Mouse (Mus musculus): ENCODE results near the gene Slc34a2. TPM values are rescaled to one million over a fixed set of nuclear protein-coding genes. Genes with fewer than 3 reads are reported as not detected.

Gene Slc34a2
- polyA plus RNA-seq, 2 experiments = 0.03 to 0.18 TPM

DNA sequence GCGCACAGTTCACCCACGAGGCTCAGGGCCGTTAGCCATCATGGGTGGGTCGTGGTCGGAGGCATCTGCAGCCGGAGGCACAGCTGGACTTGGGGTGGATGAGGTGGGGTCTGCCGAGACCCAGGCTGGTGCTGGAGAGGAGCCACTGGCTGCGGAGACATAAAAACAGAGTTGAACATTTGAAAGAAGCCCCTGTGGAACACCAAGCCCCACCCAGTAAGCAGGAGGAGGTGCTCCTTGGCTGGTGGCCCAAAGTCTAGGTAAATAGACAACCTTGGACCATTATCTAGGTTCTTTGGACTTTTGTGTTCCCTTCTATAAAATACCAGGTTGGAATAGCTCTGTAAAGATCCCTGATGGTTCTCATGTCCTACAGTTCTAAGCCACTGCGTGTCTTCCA is 70.1 kb downstream of the Slc34a2 start:
- TF ChIP-seq POLR2A (IDR thresholded peaks at IDR 0.05; ENCODE audit: borderline replicate concordance, extremely low read depth, insufficient read depth, insufficient read length) = no peak
- Histone ChIP-seq H3K4me2 (replicated peaks; ENCODE audit: low read depth, low read length, severe bottlenecking) (no peak overlapping the region), H3K9ac (ENCODE audit: low read depth, low read length, severe bottlenecking) (no peak overlapping the region), H3K36me3 (ENCODE audit: control insufficient read depth, insufficient read depth, low read length) (no peaks in the 10 kb centered on the region), H3K27ac (replicated peaks; ENCODE audit: low read depth, low read length) (no peak overlapping the region), H3K4me3 (replicated peaks; ENCODE audit: low read length) (no peak overlapping the region), H3K9me3 (ENCODE audit: control insufficient read depth, low read length) (peaks cover 3% of the 10 kb centered on the region; the same call in 1 of the 2 replicates), H3K27me3 (ENCODE audit: control insufficient read depth, insufficient read depth, low read length) (no peaks in the 10 kb centered on the region), H3K4me1 (ENCODE audit: control insufficient read depth, insufficient read depth, low read length) (no peaks in the 10 kb centered on the region)
- DNase-seq (ENCODE audit: low spot score) (no peak), ATAC-seq (ENCODE audit: low FRiP score, low read depth) (no peak)
- WGBS = 68% methylated on average over 9 of the region's 9 CpGs

DNA sequence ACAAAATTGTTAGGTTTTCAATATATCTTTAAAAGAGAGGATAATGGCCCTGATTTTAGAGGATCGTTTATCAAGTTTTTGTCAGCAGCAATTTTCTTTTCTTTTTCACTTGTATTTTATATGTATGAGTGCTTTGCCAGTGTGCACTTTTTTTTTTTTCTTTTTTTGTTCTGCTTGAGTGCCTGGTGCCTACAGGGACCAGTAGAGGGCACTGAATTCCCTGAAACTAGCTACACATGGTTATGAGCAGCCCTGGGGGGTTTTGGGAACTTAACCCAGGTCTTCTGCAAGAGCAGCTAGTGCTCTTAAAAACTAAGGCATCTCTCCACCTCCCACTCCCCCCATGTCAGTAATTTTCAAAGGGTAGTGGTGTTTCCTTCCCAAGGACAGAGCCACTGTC is 70.8 kb downstream of the Slc34a2 start:
- no peak for TF ChIP-seq POLR2A (IDR thresholded peaks at IDR 0.05; ENCODE audit: borderline replicate concordance, extremely low read depth, insufficient read depth, insufficient read length)
- no peak for ATAC-seq (ENCODE audit: low FRiP score, low read depth)

DNA sequence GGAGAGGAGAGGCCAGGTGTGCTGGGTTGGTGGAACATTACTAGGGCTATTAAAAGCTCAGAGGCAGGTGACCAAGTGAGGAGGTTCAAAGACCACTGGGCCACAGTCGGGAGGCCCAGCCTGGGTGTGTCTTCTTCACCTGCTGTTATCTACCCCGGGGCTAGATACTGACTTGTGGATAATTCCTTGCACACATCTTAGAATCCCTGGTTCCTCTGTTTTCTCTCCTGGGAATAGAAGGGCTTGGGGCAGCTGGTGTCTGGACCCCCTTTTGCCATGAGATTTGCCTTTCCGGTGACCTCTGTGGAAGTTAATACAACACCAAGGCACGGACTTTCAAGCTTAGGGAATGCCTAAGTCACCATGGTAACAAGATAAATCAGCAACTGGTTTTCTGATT is 72.3 kb downstream of the Slc34a2 start:
- ATAC-seq (ENCODE audit: low FRiP score, low read depth) = no peak

More for the DNA sequence above, 70.8 kb downstream of the Slc34a2 start:
- no peaks in the 10 kb centered on the region for H3K4me1 ChIP-seq (ENCODE audit: control insufficient read depth, insufficient read depth, low read length)
- no peak overlapping the region for H3K4me3 ChIP-seq (replicated peaks; ENCODE audit: low read length)
- H3K36me3 ChIP-seq (ENCODE audit: control insufficient read depth, insufficient read depth, low read length) = no peaks in the 10 kb centered on the region
- H3K9me3 ChIP-seq (ENCODE audit: control insufficient read depth, low read length) = peaks cover 9% of the 10 kb centered on the region
- H3K27ac ChIP-seq (replicated peaks; ENCODE audit: low read depth, low read length) = no peak overlapping the region
- no peak overlapping the region for H3K9ac ChIP-seq (ENCODE audit: low read depth, low read length, severe bottlenecking)
- WGBS = 84% methylated on average over 1 of the region's 1 CpGs
- H3K27me3 ChIP-seq (ENCODE audit: control insufficient read depth, insufficient read depth, low read length) = no peaks in the 10 kb centered on the region
- no peak for DNase-seq (ENCODE audit: low spot score)
- no peak overlapping the region for H3K4me2 ChIP-seq (replicated peaks; ENCODE audit: low read depth, low read length, severe bottlenecking)

DNA sequence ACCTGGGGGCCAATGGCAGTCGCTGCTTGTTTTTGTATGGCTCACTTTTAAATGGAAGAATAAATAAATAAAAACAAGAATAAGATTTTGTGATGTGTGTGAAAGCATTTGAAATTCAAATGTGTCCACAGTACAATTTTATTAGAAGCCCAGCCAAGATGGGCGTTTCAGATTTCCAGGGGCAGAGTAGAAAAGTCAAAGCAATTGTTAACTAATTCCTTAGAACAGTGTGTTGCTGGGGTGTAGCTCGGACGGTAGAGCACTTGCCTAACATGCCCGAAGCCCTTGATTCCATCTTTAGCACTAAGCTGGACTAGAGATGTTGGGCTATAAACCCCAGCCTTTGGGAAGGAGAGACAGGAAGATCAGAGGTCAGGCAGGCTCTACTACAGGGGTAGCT is 73.2 kb downstream of the Slc34a2 start:
- no peaks in the 10 kb centered on the region for H3K4me1 ChIP-seq (ENCODE audit: control insufficient read depth, insufficient read depth, low read length)
- no peak overlapping the region for H3K27ac ChIP-seq (replicated peaks; ENCODE audit: low read depth, low read length)
- no peaks in the 10 kb centered on the region for H3K27me3 ChIP-seq (ENCODE audit: control insufficient read depth, insufficient read depth, low read length)
- peaks cover 10% of the 10 kb centered on the region for H3K9me3 ChIP-seq (ENCODE audit: control insufficient read depth, low read length)
- H3K4me2 ChIP-seq (replicated peaks; ENCODE audit: low read depth, low read length, severe bottlenecking) = no peak overlapping the region
- 54% methylated on average over 5 of the region's 5 CpGs for WGBS
- no peak overlapping the region for H3K9ac ChIP-seq (ENCODE audit: low read depth, low read length, severe bottlenecking)
- no peaks in the 10 kb centered on the region for H3K36me3 ChIP-seq (ENCODE audit: control insufficient read depth, insufficient read depth, low read length)
- no peak overlapping the region for H3K4me3 ChIP-seq (replicated peaks; ENCODE audit: low read length)
- no peak for TF ChIP-seq POLR2A (IDR thresholded peaks at IDR 0.05; ENCODE audit: borderline replicate concordance, extremely low read depth, insufficient read depth, insufficient read length)
- ATAC-seq (ENCODE audit: low FRiP score, low read depth) (no peak), DNase-seq (ENCODE audit: low spot score) (no peak)

More for the DNA sequence above, 72.3 kb downstream of the Slc34a2 start:
- H3K27me3 ChIP-seq (ENCODE audit: control insufficient read depth, insufficient read depth, low read length) = no peaks in the 10 kb centered on the region
- no peaks in the 10 kb centered on the region for H3K4me1 ChIP-seq (ENCODE audit: control insufficient read depth, insufficient read depth, low read length)
- TF ChIP-seq POLR2A (IDR thresholded peaks at IDR 0.05; ENCODE audit: borderline replicate concordance, extremely low read depth, insufficient read depth, insufficient read length) = no peak
- peaks cover 10% of the 10 kb centered on the region for H3K9me3 ChIP-seq (ENCODE audit: control insufficient read depth, low read length)
- H3K36me3 ChIP-seq (ENCODE audit: control insufficient read depth, insufficient read depth, low read length) = no peaks in the 10 kb centered on the region
- no peak overlapping the region for H3K9ac ChIP-seq (ENCODE audit: low read depth, low read length, severe bottlenecking)
- no peak overlapping the region for H3K4me2 ChIP-seq (replicated peaks; ENCODE audit: low read depth, low read length, severe bottlenecking)
- no peak overlapping the region for H3K27ac ChIP-seq (replicated peaks; ENCODE audit: low read depth, low read length)
- H3K4me3 ChIP-seq (replicated peaks; ENCODE audit: low read length) = no peak overlapping the region
- DNase-seq (ENCODE audit: low spot score) = no peak
- 68% methylated on average over 4 of the region's 4 CpGs for WGBS

DNA sequence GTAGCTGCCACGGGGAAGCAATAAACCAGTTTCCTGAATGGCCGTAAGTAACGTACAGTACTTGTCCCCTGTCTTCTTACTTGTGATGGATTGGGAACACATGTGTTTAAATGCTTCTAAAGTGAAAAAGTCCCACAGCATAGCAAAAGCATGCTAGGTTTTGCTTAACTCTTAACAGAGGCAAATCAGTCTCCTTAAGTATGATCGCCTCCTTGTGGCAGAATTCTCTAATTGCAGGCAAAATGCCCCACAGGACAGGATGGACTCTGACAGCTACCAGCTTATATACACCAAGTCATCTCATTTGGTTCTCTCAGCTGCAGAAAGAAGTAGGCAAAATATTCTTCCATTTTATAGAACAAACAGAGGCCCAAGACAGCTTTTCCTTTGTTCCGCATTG is 75.1 kb downstream of the Slc34a2 start:
- H3K4me3 ChIP-seq (replicated peaks; ENCODE audit: low read length) = no peak overlapping the region
- H3K4me1 ChIP-seq (ENCODE audit: control insufficient read depth, insufficient read depth, low read length) = no peaks in the 10 kb centered on the region
- no peaks in the 10 kb centered on the region for H3K36me3 ChIP-seq (ENCODE audit: control insufficient read depth, insufficient read depth, low read length)
- ATAC-seq (ENCODE audit: low FRiP score, low read depth) (no peak), DNase-seq (ENCODE audit: low spot score) (no peak)
- no peak overlapping the region for H3K9ac ChIP-seq (ENCODE audit: low read depth, low read length, severe bottlenecking)
- 53% methylated on average over 5 of the region's 5 CpGs for WGBS
- TF ChIP-seq POLR2A (IDR thresholded peaks at IDR 0.05; ENCODE audit: borderline replicate concordance, extremely low read depth, insufficient read depth, insufficient read length) = no peak
- peaks cover 10% of the 10 kb centered on the region for H3K9me3 ChIP-seq (ENCODE audit: control insufficient read depth, low read length)
- H3K27me3 ChIP-seq (ENCODE audit: control insufficient read depth, insufficient read depth, low read length) = no peaks in the 10 kb centered on the region
- no peak overlapping the region for H3K27ac ChIP-seq (replicated peaks; ENCODE audit: low read depth, low read length)
- no peak overlapping the region for H3K4me2 ChIP-seq (replicated peaks; ENCODE audit: low read depth, low read length, severe bottlenecking)
